ENCODE assay signal across 29 mouse cellular contexts in genomic region chr6:128598256-128599047, GRCm38 (mm10). TPM values are rescaled to one million over a fixed set of nuclear protein-coding genes. Genes with fewer than 3 reads are reported as not detected.
"Had no signal": no experiment of that assay in that cellular context is flagged by ENCODE, and none has a peak within 500 bp of the region (broad histone marks: within the 10 kb centered on the region; RNA-seq: fewer than 3 reads in every experiment).

No protein-coding gene starts in this region.

- H3K9ac ChIP-seq: liver, embryonic 13.5 days; lung, embryonic 14.5 days; midbrain, embryonic 12.5 days; midbrain, embryonic 15.5 days; neural tube, embryonic 12.5 days; neural tube, embryonic 15.5 days had no signal

- H3K36me3 ChIP-seq: liver, embryonic 13.5 days; midbrain, embryonic 12.5 days; midbrain, embryonic 15.5 days; neural tube, embryonic 12.5 days; neural tube, embryonic 15.5 days had no signal

- H3K27ac ChIP-seq: left cerebral cortex, adult 2 months; liver, embryonic 13.5 days; macrophage; midbrain, embryonic 12.5 days; midbrain, embryonic 15.5 days; neural tube, embryonic 12.5 days; neural tube, embryonic 15.5 days had no signal

- H3K4me3 ChIP-seq: left cerebral cortex, adult 2 months; liver, embryonic 13.5 days; midbrain, embryonic 12.5 days; midbrain, embryonic 15.5 days; neural tube, embryonic 12.5 days; neural tube, embryonic 15.5 days had no signal

- DNase-seq: kidney, adult 18-20 months; kidney, adult 9 months; kidney, postnatal 14 days; kidney, postnatal 4 days; layer of hippocampus, adult 9-11 months; layer of hippocampus, postnatal 36 days; liver, embryonic 13.5 days; lung, embryonic 14.5 days; right cerebral cortex, adult 18-20 months; right cerebral cortex, postnatal 14 days; thymus, adult 2 months; thymus, postnatal 14 days; thymus, postnatal 4 days had no signal

- ATAC-seq: midbrain, embryonic 15.5 days had no signal

- H3K4me2 ChIP-seq: liver, embryonic 13.5 days; midbrain, embryonic 12.5 days; midbrain, embryonic 15.5 days had no signal

- H3K27me3 ChIP-seq: liver, embryonic 13.5 days; midbrain, embryonic 12.5 days; midbrain, embryonic 15.5 days; neural tube, embryonic 12.5 days; neural tube, embryonic 15.5 days had no signal

- H3K9me3 ChIP-seq: liver, embryonic 13.5 days; midbrain, embryonic 12.5 days; midbrain, embryonic 15.5 days; neural tube, embryonic 12.5 days; neural tube, embryonic 15.5 days had no signal

- H3K4me1 ChIP-seq: liver, embryonic 13.5 days had no signal

RNA-seq across cellular contexts. Expression of gene A2ml1, which starts 17.0 kb away (rescaled TPM):
- total RNA-seq: megakaryocyte, adult 5-6 weeks had no signal
- polyA plus RNA-seq: limb, embryonic 11.5 days; limb, embryonic 14.5 days; macrophage; midbrain, embryonic 12.5 days; neural tube, embryonic 12.5 days; spleen, adult 2 months had no signal

RNA-seq across cellular contexts. Expression of gene Klrb1a, which starts 24.9 kb away (rescaled TPM):
- total RNA-seq: layer of hippocampus, adult 18-20 months; layer of hippocampus, postnatal 36 days; left cerebral cortex, adult 2 months; left cerebral cortex, postnatal 10 days; left cerebral cortex, postnatal 36 days had no signal
- polyA plus RNA-seq: kidney, embryonic 16.5 days; limb, embryonic 11.5 days; limb, embryonic 14.5 days; lung, embryonic 14.5 days; lung, postnatal 0 days; macrophage; midbrain, embryonic 12.5 days; midbrain, embryonic 15.5 days; neural tube, embryonic 12.5 days; neural tube, embryonic 15.5 days; stomach, embryonic 16.5 days had no signal
